Mouse (Mus musculus): ENCODE measurements around the gene Adora3.

GRCm38 (mm10) chr3:105872034-105872433 is 1.4 kb downstream of the Adora3 start:
- TF ChIP-seq POLR2A (IDR thresholded peaks at IDR 0.05; ENCODE audit: low read depth, low read length), result no peak
- TF ChIP-seq CTCF (IDR thresholded peaks at IDR 0.05; ENCODE audit: extremely low read depth, insufficient read length, insufficient replicate concordance, low read depth, low read length), result no peak
